Mouse (Mus musculus): ENCODE data around the gene Eif4g2. TPM values are rescaled to one million over a fixed set of nuclear protein-coding genes. Genes with fewer than 3 reads are reported as not detected.

The Eif4g2 gene
- total and polyA plus RNA-seq, 2 experiments from 2014 or later, result 497 to 868 TPM

DNA sequence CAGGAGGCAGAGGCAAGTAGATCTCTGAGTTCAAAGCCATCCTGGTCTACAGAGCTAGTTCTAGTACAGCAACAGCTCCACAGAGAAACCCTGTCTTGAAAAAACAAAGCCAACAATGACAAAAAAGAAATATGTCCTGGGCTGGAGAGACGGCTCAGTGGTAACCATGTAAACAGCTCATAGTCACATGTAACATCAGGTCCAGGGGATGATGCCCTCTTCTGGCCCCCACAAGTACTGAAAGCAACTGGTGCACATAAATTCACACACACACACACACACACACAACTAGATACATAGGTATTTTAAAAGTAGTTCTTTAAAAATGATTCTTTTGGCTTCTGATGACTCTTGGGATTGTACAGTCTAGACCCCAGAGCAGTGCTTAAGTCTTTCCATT is 19.9 kb downstream of the Eif4g2 start:
- no peak for DNase-seq (ENCODE audit: low spot score)
- ATAC-seq (ENCODE audit: low FRiP score), result no peak
- Histone ChIP-seq H3K9me3 (ENCODE audit: low read length) (no peaks in the 10 kb centered on the region), H3K27me3 (ENCODE audit: insufficient read depth, low read length) (no peaks in the 10 kb centered on the region), H3K9ac (replicated peaks; ENCODE audit: low read length, poor library complexity, severe bottlenecking) (no peak overlapping the region), H3K27ac (ENCODE audit: low read depth, low read length) (no peak overlapping the region), H3K4me3 (ENCODE audit: low read depth, low read length) (no peak overlapping the region), H3K4me2 (ENCODE audit: low read depth, low read length, poor library complexity, severe bottlenecking) (no peak overlapping the region), H3K4me1 (ENCODE audit: insufficient read depth, low read length) (no peaks in the 10 kb centered on the region), H3K36me3 (ENCODE audit: insufficient read depth, low read length) (peaks cover 7% of the 10 kb centered on the region)
- no peak for TF ChIP-seq CTCF (IDR thresholded peaks at IDR 0.05)
- 100% methylated on average over 1 of the region's 1 CpGs for WGBS

DNA sequence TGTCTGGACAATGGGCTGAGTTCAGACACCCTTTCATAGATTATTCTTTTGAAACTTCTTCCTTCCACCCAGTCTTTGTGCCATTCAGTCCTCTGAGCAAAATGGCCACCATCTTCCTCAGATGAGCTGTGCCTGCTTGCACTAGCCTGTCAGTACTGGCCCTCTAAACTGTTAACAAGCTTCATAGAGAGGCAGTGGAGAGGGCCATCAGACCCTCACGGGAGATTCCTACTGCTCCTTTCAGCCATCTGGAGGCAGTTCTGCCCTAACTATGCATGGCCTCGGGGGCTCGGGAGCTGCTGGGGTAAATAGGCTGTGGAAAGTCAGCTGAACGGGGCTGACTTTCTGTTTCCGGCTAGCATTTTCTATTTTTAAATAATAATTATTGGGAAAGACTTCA is 23.3 kb downstream of the Eif4g2 start:
- H3K9ac ChIP-seq (replicated peaks; ENCODE audit: low read length, poor library complexity, severe bottlenecking), result no peak overlapping the region
- WGBS, result 56% methylated on average over 5 of the region's 5 CpGs
- no peak for DNase-seq (ENCODE audit: low spot score)
- H3K4me3 ChIP-seq (ENCODE audit: low read depth, low read length), result no peak overlapping the region
- no peaks in the 10 kb centered on the region for H3K4me1 ChIP-seq (ENCODE audit: insufficient read depth, low read length)
- no peaks in the 10 kb centered on the region for H3K27me3 ChIP-seq (ENCODE audit: insufficient read depth, low read length)
- TF ChIP-seq CTCF (IDR thresholded peaks at IDR 0.05), result no peak
- H3K27ac ChIP-seq (ENCODE audit: low read depth, low read length), result no peak overlapping the region
- no peaks in the 10 kb centered on the region for H3K9me3 ChIP-seq (ENCODE audit: low read length)
- no peak for ATAC-seq (ENCODE audit: low FRiP score)
- no peak overlapping the region for H3K4me2 ChIP-seq (ENCODE audit: low read depth, low read length, poor library complexity, severe bottlenecking)
- peaks cover 19% of the 10 kb centered on the region for H3K36me3 ChIP-seq (ENCODE audit: insufficient read depth, low read length)

DNA sequence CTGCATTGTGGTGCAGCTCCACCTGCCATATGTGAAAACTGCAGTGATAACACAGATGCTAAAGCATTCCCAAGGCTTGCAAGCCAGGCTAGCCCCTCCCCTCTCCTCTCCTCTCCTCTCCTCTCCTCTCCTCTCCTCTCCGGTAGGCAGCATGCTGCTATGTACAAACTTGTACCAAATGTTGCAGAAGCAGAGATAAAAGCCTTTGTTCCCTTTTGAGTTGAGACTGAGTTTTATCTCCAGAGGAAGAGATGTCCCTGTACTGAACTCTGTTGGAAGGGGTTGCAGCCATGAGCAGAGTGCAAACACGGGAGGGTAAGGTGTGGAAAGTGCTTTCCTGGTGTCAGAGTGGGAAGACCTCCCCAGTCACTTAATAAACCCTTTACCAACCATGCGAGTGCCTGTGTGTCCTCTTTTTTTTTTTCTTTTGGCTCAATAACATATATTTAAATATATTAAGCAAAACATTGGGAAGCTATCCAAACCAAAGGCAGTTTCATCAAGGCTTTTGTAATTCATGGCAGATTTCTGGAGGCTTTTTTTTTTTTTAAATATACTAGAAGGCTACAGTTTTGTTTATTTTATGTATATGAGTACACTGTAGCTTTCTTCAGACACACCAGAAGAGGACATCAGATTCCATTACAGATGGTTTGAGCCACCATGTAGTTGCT is 26.7 kb downstream of the Eif4g2 start:
- no peak for DNase-seq (ENCODE audit: low spot score)
- Histone ChIP-seq H3K27me3 (ENCODE audit: insufficient read depth, low read length) (no peaks in the 10 kb centered on the region), H3K4me1 (ENCODE audit: insufficient read depth, low read length) (no peaks in the 10 kb centered on the region), H3K9ac (replicated peaks; ENCODE audit: low read length, poor library complexity, severe bottlenecking) (no peak overlapping the region), H3K36me3 (ENCODE audit: insufficient read depth, low read length) (peaks cover 49% of the 10 kb centered on the region), H3K4me2 (ENCODE audit: low read depth, low read length, poor library complexity, severe bottlenecking) (no peak overlapping the region), H3K9me3 (ENCODE audit: low read length) (no peaks in the 10 kb centered on the region), H3K27ac (ENCODE audit: low read depth, low read length) (no peak overlapping the region), H3K4me3 (ENCODE audit: low read depth, low read length) (no peak overlapping the region)
- TF ChIP-seq CTCF (IDR thresholded peaks at IDR 0.05), result no peak
- no peak for ATAC-seq (ENCODE audit: low FRiP score)
- 91% methylated on average over 3 of the region's 3 CpGs for WGBS

DNA sequence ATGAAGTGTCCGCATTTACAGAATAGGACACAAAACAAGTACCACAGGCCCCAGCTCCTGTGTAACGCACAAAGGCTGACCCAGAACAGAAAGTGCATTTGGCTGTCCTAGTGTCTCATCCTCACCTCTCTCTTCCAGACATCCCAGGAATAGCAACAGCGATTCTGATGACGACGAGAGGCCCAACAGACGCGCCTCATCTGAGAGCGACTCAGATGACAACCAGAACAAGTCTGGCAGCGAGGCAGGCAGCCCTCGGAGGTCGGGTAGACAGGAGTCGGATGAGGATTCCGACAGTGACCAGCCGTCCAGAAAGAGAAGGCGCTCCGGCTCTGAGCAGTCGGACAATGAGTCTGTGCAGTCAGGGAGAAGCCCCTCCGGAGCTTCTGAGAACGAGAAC is 27.6 kb downstream of the Eif4g2 start:
- Histone ChIP-seq H3K4me1 (ENCODE audit: insufficient read depth, low read length) (no peaks in the 10 kb centered on the region), H3K4me2 (ENCODE audit: low read depth, low read length, poor library complexity, severe bottlenecking) (no peak overlapping the region), H3K9me3 (ENCODE audit: low read length) (no peaks in the 10 kb centered on the region), H3K36me3 (ENCODE audit: insufficient read depth, low read length) (peaks cover 55% of the 10 kb centered on the region), H3K27ac (ENCODE audit: low read depth, low read length) (no peak overlapping the region), H3K9ac (replicated peaks; ENCODE audit: low read length, poor library complexity, severe bottlenecking) (no peak overlapping the region), H3K4me3 (ENCODE audit: low read depth, low read length) (no peak overlapping the region), H3K27me3 (ENCODE audit: insufficient read depth, low read length) (no peaks in the 10 kb centered on the region)
- ATAC-seq (ENCODE audit: low FRiP score) (no peak), DNase-seq (ENCODE audit: low spot score) (no peak)
- no peak for TF ChIP-seq CTCF (IDR thresholded peaks at IDR 0.05)
- 91% methylated on average over 19 of the region's 19 CpGs for WGBS

DNA sequence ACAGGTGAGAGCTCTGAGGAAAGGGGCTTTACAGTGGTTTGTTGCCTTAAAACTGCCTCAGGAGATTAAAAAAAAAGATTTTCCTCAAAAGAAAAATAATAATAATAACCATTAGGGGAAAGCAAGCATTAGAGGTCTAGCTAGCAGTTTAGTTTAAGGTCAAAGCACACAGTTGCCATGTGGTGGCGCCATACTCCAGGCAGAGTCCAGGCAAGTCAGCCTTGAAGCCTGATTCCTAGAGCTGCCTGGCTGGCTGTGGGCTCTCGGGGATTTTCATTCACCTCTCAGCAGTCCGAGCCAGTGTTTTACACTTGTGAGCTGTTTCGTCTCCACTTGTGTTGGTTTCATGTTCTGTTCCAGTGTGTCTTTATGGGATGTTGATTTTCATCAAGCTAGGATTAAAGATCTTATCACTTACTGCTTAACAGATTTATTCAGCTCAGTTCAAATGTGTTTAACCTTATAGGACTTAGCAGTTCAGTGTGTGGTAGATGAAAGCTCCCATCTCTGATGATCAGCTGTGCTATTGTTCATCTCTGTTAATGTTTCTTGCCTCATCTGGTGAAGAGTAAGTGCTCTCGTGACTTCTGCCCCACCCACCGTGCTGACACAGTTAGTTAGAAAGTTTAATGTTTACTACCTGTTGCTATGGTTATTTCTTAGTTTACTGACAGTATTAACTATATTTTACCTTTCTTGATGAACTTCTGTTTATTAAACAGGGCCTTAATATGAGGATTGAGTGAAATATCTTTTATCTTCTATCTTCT is 33.0 kb downstream of the Eif4g2 start:
- Histone ChIP-seq H3K4me1 (ENCODE audit: insufficient read depth, low read length) (no peaks in the 10 kb centered on the region), H3K36me3 (ENCODE audit: insufficient read depth, low read length) (peaks cover 63% of the 10 kb centered on the region), H3K9me3 (ENCODE audit: low read length) (no peaks in the 10 kb centered on the region), H3K4me2 (ENCODE audit: low read depth, low read length, poor library complexity, severe bottlenecking) (no peak overlapping the region), H3K4me3 (ENCODE audit: low read depth, low read length) (no peak overlapping the region), H3K27me3 (ENCODE audit: insufficient read depth, low read length) (no peaks in the 10 kb centered on the region), H3K27ac (ENCODE audit: low read depth, low read length) (no peak overlapping the region), H3K9ac (replicated peaks; ENCODE audit: low read length, poor library complexity, severe bottlenecking) (no peak overlapping the region)
- peak; percentile 75 for DNase-seq (ENCODE audit: low spot score)
- ATAC-seq (ENCODE audit: low FRiP score), result peak; percentile 54; the same call in 1 of the 2 replicates
- WGBS, result 45% methylated on average over 6 of the region's 6 CpGs
- peak; percentile 82 for TF ChIP-seq CTCF (IDR thresholded peaks at IDR 0.05)

DNA sequence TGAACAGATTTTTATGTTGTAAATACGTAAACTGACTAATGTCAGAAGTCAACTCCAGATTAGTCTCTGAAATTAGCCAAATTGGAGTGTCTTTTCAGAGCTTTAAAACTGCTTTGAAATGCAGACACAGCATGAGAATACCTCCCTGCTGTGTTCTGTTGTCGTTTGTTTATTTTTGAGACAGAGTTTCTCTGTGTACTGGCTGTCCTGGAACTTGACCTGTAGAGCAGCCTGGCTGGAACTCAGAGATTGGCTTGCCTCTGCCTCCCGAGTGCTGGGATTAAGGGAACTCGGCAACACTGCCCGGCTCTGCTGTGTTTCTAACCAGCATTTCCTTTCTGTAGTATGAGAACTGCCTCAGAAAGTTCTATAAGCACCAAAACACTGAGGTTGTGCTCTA is 33.9 kb downstream of the Eif4g2 start:
- ATAC-seq (ENCODE audit: low FRiP score) (no peak), DNase-seq (ENCODE audit: low spot score) (no peak)
- H3K4me1 ChIP-seq (ENCODE audit: insufficient read depth, low read length), result no peaks in the 10 kb centered on the region
- no peak overlapping the region for H3K4me3 ChIP-seq (ENCODE audit: low read depth, low read length)
- H3K9me3 ChIP-seq (ENCODE audit: low read length), result no peaks in the 10 kb centered on the region
- peaks cover 63% of the 10 kb centered on the region for H3K36me3 ChIP-seq (ENCODE audit: insufficient read depth, low read length)
- no peak overlapping the region for H3K27ac ChIP-seq (ENCODE audit: low read depth, low read length)
- no peak overlapping the region for H3K9ac ChIP-seq (replicated peaks; ENCODE audit: low read length, poor library complexity, severe bottlenecking)
- no peaks in the 10 kb centered on the region for H3K27me3 ChIP-seq (ENCODE audit: insufficient read depth, low read length)
- H3K4me2 ChIP-seq (ENCODE audit: low read depth, low read length, poor library complexity, severe bottlenecking), result no peak overlapping the region
- WGBS, result 85% methylated on average over 5 of the region's 5 CpGs
- TF ChIP-seq CTCF (IDR thresholded peaks at IDR 0.05), result no peak

All from midbrain, postnatal 0 days (tissue).